Mouse (Mus musculus): ENCODE measurements around the gene Pycard.
"Not testable (repeated sequence)": the region's sequence is repeated elsewhere in the genome, so short reads cannot be mapped to it uniquely, and the experiment has no call there.

Gene Pycard

GRCm38 (mm10) chr7:127993341-127993977, at the start of gene Pycard:
TSS of gene Pycard (minus strand) at chr7:127993867.
- DNase-seq (ENCODE audit: low read depth, low spot score): peak; percentile 94

GRCm38 (mm10) chr7:128042161-128042820, 48.6 kb upstream of the Pycard start:
- DNase-seq (ENCODE audit: low read depth, low spot score): not testable (repeated sequence)

GRCm38 (mm10) chr7:128033616-128034015, 39.9 kb upstream of the Pycard start:
- no peak for DNase-seq (ENCODE audit: low read depth, low spot score)

- DNase-seq (ENCODE audit: low read depth, low spot score): no peak
These were observed 39.3 kb upstream of the Pycard start for GRCm38 (mm10) chr7:128032989-128033293.

GRCm38 (mm10) chr7:128032290-128032988, 38.8 kb upstream of the Pycard start:
- DNase-seq (ENCODE audit: low read depth, low spot score): no peak

- DNase-seq (ENCODE audit: low read depth, low spot score): peak; percentile 88
These were observed 37.8 kb upstream of the Pycard start for GRCm38 (mm10) chr7:128031403-128031976.

DNA sequence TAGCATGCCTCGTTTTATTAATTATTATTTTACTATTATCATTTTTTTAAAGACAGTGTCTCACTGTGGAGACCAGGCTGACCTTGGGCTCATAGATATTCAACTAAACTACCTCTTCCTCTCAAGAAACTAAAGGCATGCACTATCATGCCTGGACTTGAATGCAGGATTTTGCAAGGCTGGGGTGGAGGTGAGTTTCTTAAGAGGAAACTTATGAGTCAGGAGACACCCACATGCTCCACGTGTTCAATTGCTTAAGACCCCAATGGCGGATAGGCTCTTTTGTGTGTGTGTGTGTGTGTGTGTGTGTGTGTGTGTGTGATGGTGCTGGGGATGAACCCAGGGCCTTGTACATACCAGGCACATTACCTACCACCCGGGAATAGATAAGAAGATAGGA, 31.7 kb upstream of the Pycard start:
- DNase-seq (ENCODE audit: low read depth, low spot score): no peak

GRCm38 (mm10) chr7:128024932-128025331, 31.3 kb upstream of the Pycard start:
- DNase-seq (ENCODE audit: low read depth, low spot score): no peak

GRCm38 (mm10) chr7:128024364-128024763, 30.7 kb upstream of the Pycard start:
- no peak for DNase-seq (ENCODE audit: low read depth, low spot score)

GRCm38 (mm10) chr7:128023565-128023964, 29.9 kb upstream of the Pycard start:
- no peak for DNase-seq (ENCODE audit: low read depth, low spot score)

GRCm38 (mm10) chr7:128022974-128023373, 29.3 kb upstream of the Pycard start:
- peak; percentile 68 for DNase-seq (ENCODE audit: low read depth, low spot score)

- DNase-seq (ENCODE audit: low read depth, low spot score): no peak
These were observed 25.5 kb upstream of the Pycard start for GRCm38 (mm10) chr7:128019187-128019586.

GRCm38 (mm10) chr7:128018275-128018674, 24.6 kb upstream of the Pycard start:
- DNase-seq (ENCODE audit: low read depth, low spot score): no peak

- DNase-seq (ENCODE audit: low read depth, low spot score): no peak
These were observed 23.0 kb upstream of the Pycard start for GRCm38 (mm10) chr7:128016650-128017049.

DNA sequence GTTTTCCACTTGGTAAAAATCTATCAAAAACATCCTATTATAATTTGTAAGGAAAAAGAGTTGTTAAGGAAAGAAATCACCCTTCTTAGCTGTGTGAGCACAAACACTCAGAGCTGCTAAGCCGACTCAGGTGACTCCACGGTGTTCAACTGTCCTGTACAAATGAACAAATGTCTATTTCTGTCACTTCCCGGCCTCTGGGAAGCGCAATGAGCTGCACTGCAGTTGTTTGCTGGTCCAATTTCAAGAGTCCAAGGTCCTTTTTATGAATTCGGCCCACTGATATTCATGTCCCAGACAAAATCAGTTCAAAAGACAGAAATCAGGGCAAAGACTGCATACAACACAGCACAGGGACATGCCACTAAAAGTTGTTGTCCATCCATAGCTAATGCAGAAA, 22.5 kb upstream of the Pycard start:
- DNase-seq (ENCODE audit: low read depth, low spot score): not testable (repeated sequence)

DNA sequence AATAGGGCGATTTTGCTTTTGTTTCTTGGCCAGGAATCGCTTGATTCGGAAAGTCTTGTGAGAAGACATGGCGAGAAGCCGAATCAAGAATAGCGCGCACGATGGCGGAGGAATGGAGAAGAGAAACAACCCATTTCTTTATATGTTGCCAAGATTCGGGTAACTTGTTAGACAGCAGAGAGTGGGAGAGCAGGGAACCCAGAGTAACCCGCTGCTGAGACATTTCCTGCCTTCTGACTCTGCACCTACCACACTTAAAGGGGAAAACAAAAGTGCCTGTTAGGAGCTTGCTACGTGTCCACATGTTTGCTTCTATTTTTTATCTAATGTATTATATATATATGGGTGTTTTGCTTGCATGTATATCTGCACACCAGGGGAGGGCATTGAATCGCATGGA, 19.4 kb upstream of the Pycard start:
- DNase-seq (ENCODE audit: low read depth, low spot score): no peak

DNA sequence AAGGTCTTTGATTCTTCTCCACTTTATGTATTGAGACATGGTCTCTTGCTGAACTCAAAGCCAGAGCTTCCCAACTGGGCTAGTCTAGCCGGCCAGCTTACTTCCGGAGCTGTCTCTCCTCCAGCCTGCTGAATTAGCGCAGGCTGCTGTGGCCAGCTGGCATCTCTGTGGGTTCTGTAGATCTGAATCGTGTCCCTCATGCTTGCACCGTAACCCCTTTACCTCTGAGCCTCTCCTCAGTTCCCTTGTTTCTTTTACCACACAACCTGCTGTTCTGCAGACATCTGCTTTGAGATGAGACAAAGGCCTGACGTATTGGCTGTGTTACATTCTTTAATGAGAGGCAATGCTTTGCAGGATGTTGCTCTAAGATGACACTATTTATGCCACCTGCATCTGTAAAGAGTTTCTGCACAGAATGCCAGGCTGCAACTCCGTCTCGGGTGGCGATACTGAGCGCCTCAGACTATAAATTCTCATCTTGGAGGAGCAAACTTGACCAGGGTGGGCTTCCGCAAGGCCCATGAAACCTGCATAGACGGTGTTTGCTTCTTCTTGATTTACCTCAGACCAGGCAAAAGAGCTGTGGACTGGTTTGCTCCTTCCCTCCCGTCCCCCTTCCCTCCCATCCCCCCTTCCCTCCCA, 18.6 kb upstream of the Pycard start:
- DNase-seq (ENCODE audit: low read depth, low spot score): no peak

- DNase-seq (ENCODE audit: low read depth, low spot score): peak; percentile 70
These were observed 16.2 kb upstream of the Pycard start for GRCm38 (mm10) chr7:128009715-128010340.

- no peak for DNase-seq (ENCODE audit: low read depth, low spot score)
These were observed 12.5 kb upstream of the Pycard start for GRCm38 (mm10) chr7:128006193-128006592.

GRCm38 (mm10) chr7:128004487-128005362, 11.1 kb upstream of the Pycard start:
- peak; percentile 95 for DNase-seq (ENCODE audit: low read depth, low spot score)

DNA sequence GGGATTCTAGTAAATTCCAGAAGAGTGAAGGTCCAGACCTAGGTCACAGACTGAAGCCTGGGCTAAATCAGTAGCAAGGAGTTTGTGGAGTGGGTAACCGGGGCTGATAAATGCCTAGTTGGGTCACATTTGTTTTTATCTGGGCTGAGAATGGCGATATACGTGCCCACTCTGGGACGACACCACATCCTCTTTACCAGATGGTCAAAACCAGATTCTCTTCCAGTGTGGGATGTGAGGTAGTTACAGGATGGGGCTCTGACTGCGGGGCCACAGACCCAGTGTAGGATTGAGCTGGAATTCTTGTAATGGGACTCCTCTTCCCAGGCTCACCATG, 10.5 kb upstream of the Pycard start:
- DNase-seq (ENCODE audit: low read depth, low spot score): no peak
